Mouse (Mus musculus): ENCODE measurements around the gene Cnfn. TPM values are rescaled to one million over a fixed set of nuclear protein-coding genes. Genes with fewer than 3 reads are reported as not detected.

The Cnfn gene
- polyA plus RNA-seq, 1 experiment from 2014 or later, result 1,223 TPM

DNA sequence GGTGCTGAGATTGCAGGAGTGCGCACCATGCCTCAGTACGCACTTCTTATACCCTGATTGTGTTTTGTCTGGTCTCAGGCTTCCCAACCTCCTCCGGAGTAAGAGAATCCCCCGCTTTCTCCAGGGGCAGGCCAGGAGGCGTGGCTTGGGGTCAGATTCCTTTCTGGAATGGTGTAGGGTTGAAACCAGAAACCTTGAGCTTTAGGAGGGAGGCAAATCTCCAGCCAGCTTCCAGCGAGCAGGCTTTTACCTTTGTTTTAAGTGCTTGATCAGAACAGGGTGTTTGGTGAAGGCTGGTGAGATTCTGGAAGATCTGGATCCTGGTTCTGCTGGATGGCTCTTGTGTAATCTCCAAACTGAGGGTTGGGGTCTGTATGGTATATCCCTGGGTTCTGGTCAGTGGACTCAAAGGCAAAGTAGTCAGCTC is 47.5 kb downstream of the Cnfn start:
- H3K4me3 ChIP-seq (replicated peaks; ENCODE audit: low read length), result peak overlapping the region; percentile 28
- H3K4me2 ChIP-seq (ENCODE audit: low read depth, low read length), result peak overlapping the region; percentile 43
- WGBS, result 10% methylated on average over 6 of the region's 6 CpGs
- H3K9ac ChIP-seq (ENCODE audit: low read length), result peak overlapping the region; percentile 57
- no peaks in the 10 kb centered on the region for H3K27me3 ChIP-seq (ENCODE audit: control insufficient read depth, insufficient read depth, low read length)
- ATAC-seq (ENCODE audit: insufficient read depth, low FRiP score), result peak; percentile 77
- peak overlapping the region; percentile 83 for H3K27ac ChIP-seq (ENCODE audit: low read length)
- H3K36me3 ChIP-seq (ENCODE audit: control insufficient read depth, insufficient read depth, low read length), result no peaks in the 10 kb centered on the region
- H3K9me3 ChIP-seq (replicated peaks; ENCODE audit: control insufficient read depth, low read length), result no peaks in the 10 kb centered on the region
- peaks cover 8% of the 10 kb centered on the region for H3K4me1 ChIP-seq (ENCODE audit: control insufficient read depth, insufficient read depth, low read length)

Other genes starting within 250 kb of the Cnfn start
- 1.4 TPM in 2 replicates for gene Pou2f2, start 190.0 kb downstream of the Cnfn start, polyA plus RNA-seq (2015; fragmentation: Nextera tagmentation; extraction: Ambion mirVana)
- gene Dedd2, start 149.1 kb downstream of the Cnfn start, polyA plus RNA-seq (2015; fragmentation: Nextera tagmentation; extraction: Ambion mirVana), result 9.1 and 9.7 TPM in 2 replicates
- 2.5 and 2.9 TPM in 2 replicates for gene Zfp526, start 148.3 kb downstream of the Cnfn start, polyA plus RNA-seq (2015; fragmentation: Nextera tagmentation; extraction: Ambion mirVana)
- gene Gsk3a, start 131.9 kb downstream of the Cnfn start, polyA plus RNA-seq (2015; fragmentation: Nextera tagmentation; extraction: Ambion mirVana), result 5.7 and 6.3 TPM in 2 replicates
- gene Erf, start 119.0 kb downstream of the Cnfn start, polyA plus RNA-seq (2015; fragmentation: Nextera tagmentation; extraction: Ambion mirVana), result 6.9 and 11.0 TPM in 2 replicates
- gene Cic, start 102.0 kb downstream of the Cnfn start, polyA plus RNA-seq (2015; fragmentation: Nextera tagmentation; extraction: Ambion mirVana), result 26.7 and 27.4 TPM in 2 replicates
- gene Pafah1b3, start 71.7 kb downstream of the Cnfn start, polyA plus RNA-seq (2015; fragmentation: Nextera tagmentation; extraction: Ambion mirVana), result 186 and 209 TPM in 2 replicates
- 0.49 and 0.57 TPM in 2 replicates for gene Prr19, start 68.3 kb downstream of the Cnfn start, polyA plus RNA-seq (2015; fragmentation: Nextera tagmentation; extraction: Ambion mirVana)
- gene Tmem145, start 63.6 kb downstream of the Cnfn start, polyA plus RNA-seq (2015; fragmentation: Nextera tagmentation; extraction: Ambion mirVana), result 0.57 and 0.66 TPM in 2 replicates
- 9.5 and 10.7 TPM in 2 replicates for gene Megf8, start 52.6 kb downstream of the Cnfn start, polyA plus RNA-seq (2015; fragmentation: Nextera tagmentation; extraction: Ambion mirVana)
- gene Lipe, start 29.0 kb upstream of the Cnfn start, polyA plus RNA-seq (2015; fragmentation: Nextera tagmentation; extraction: Ambion mirVana), result 10.6 and 10.9 TPM in 2 replicates
- 0.61 and 0.64 TPM in 2 replicates for gene Cxcl17, start 43.2 kb upstream of the Cnfn start, polyA plus RNA-seq (2015; fragmentation: Nextera tagmentation; extraction: Ambion mirVana)
- 98.3 and 139 TPM in 2 replicates for gene Ceacam1, start 107.9 kb upstream of the Cnfn start, polyA plus RNA-seq (2015; fragmentation: Nextera tagmentation; extraction: Ambion mirVana)
- gene Ceacam2, start 170.1 kb upstream of the Cnfn start, polyA plus RNA-seq (2015; fragmentation: Nextera tagmentation; extraction: Ambion mirVana), result 0.14 TPM in 1 of 2 replicates, not detected in the other
- 2.9 and 4.2 TPM in 2 replicates for gene Erich4, start 246.2 kb upstream of the Cnfn start, polyA plus RNA-seq (2015; fragmentation: Nextera tagmentation; extraction: Ambion mirVana)
- gene Dmac2, start 249.7 kb upstream of the Cnfn start, polyA plus RNA-seq (2015; fragmentation: Nextera tagmentation; extraction: Ambion mirVana), result 36.4 and 36.8 TPM in 2 replicates